Mouse (Mus musculus): ENCODE data around the gene Dcaf10.
"Not testable (repeated sequence)": the region's sequence is repeated elsewhere in the genome, so short reads cannot be mapped to it uniquely, and the experiment has no call there.

Dcaf10 gene

GRCm38 (mm10) chr4:45341669-45342249, at the start of gene Dcaf10:
Dcaf10 (plus strand) TSS chr4:45342101.
- DNase-seq: peak; percentile 97

- DNase-seq: peak; percentile 86 to 90
Measured at GRCm38 (mm10) chr4:45296662-45297564, 45.0 kb upstream of the Dcaf10 start, which contains the start of gene Trmt10b. Trmt10b (plus strand) TSS chr4:45297127.

- no peak for DNase-seq
Measured at GRCm38 (mm10) chr4:45305536-45305935, 36.4 kb upstream of the Dcaf10 start.

GRCm38 (mm10) chr4:45308046-45308445, 33.9 kb upstream of the Dcaf10 start:
- DNase-seq: peak; percentile 54 to 58

- no peak for DNase-seq
Measured at GRCm38 (mm10) chr4:45308606-45309005, 33.3 kb upstream of the Dcaf10 start.

- DNase-seq: no peak
Measured at GRCm38 (mm10) chr4:45311056-45311455, 30.8 kb upstream of the Dcaf10 start.

- DNase-seq: peak; percentile 90 to 92
Measured at GRCm38 (mm10) chr4:45320159-45320816, 21.6 kb upstream of the Dcaf10 start.

GRCm38 (mm10) chr4:45331139-45331538, 10.8 kb upstream of the Dcaf10 start:
- peak; percentile 12 to 17 for DNase-seq

GRCm38 (mm10) chr4:45332466-45332865, 9.4 kb upstream of the Dcaf10 start:
- DNase-seq: no peak

GRCm38 (mm10) chr4:45341226-45341625, 675 bp upstream of the Dcaf10 start:
- DNase-seq: peak; percentile 11 to 34

- DNase-seq: peak in 1 of 2 experiments; percentile 59
Measured at GRCm38 (mm10) chr4:45342286-45343155, 620 bp downstream of the Dcaf10 start, which contains the start of gene Exosc3. Exosc3 (minus strand) TSS chr4:45342732.

GRCm38 (mm10) chr4:45356653-45357052, 14.8 kb downstream of the Dcaf10 start:
- no peak for DNase-seq

GRCm38 (mm10) chr4:45371261-45371660, 29.4 kb downstream of the Dcaf10 start:
- no peak for DNase-seq

- DNase-seq: no peak
Measured at GRCm38 (mm10) chr4:45374879-45375278, 33.0 kb downstream of the Dcaf10 start.

- DNase-seq: no peak
Measured at GRCm38 (mm10) chr4:45376573-45376972, 34.7 kb downstream of the Dcaf10 start.

- DNase-seq: not testable (repeated sequence)
Measured at GRCm38 (mm10) chr4:45380903-45381580, 39.1 kb downstream of the Dcaf10 start.

GRCm38 (mm10) chr4:45382133-45382532, 40.2 kb downstream of the Dcaf10 start:
- not testable (repeated sequence) for DNase-seq

- DNase-seq: not testable (repeated sequence)
Measured at GRCm38 (mm10) chr4:45387296-45387695, 45.4 kb downstream of the Dcaf10 start.

- DNase-seq: no peak
Measured at GRCm38 (mm10) chr4:45392099-45392498, 50.2 kb downstream of the Dcaf10 start.

- DNase-seq: no peak
Measured at GRCm38 (mm10) chr4:45392572-45392971, 50.7 kb downstream of the Dcaf10 start.

GRCm38 (mm10) chr4:45392994-45393393, 51.1 kb downstream of the Dcaf10 start:
- no peak for DNase-seq

GRCm38 (mm10) chr4:45393658-45394057, 51.8 kb downstream of the Dcaf10 start:
- no peak for DNase-seq
